Mouse (Mus musculus): ENCODE results near the gene Olfr819.
"Not testable (repeated sequence)": the region's sequence is repeated elsewhere in the genome, so short reads cannot be mapped to it uniquely, and the experiment has no call there.

Olfr819 gene

DNA sequence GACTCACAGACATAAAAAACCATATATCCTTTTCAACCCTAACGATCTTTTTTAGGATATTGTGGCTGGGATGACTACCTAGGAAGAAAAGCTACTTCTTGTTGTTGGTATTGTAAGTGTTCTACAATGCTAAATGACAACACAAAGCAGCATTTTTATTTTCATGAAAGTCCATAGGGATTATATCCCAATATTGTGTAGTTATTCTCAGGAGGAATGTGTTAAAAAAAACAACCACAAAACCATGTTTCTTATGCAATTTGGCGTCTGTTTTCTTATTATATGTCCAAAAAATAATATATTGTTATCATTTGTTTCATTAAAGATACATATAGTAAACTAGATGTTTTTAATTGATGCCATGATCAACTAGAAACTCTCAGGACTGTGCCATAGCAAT, at the start of gene Olfr819:
Olfr819 (minus strand) TSS at position 101 of the 400 bp plus-strand sequence.
- not testable (repeated sequence) for DNase-seq (ENCODE audit: low spot score)

DNA sequence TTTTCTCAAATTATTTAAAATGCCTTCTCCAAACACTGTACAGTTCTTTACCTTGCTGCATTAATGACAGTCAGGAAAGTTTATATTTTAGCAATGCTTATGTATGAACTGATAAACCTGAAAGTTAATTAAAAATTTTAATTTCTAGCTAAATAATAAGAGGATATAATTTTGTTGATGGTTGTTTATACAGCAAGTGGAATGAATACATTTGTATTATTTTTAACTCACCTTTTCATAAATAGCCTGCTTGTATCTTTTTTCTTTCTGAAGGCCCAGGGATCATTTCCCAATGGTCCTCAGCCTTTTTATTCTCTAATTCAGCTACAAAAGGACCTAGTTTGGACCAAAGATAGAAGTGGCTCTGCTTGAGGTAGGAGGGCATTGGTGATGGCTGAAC, 45.3 kb upstream of the Olfr819 start, which contains the start of gene Olfr820:
Olfr820 (plus strand) TSS at position 301 of the 400 bp plus-strand sequence.
- DNase-seq (ENCODE audit: low spot score), result no peak

DNA sequence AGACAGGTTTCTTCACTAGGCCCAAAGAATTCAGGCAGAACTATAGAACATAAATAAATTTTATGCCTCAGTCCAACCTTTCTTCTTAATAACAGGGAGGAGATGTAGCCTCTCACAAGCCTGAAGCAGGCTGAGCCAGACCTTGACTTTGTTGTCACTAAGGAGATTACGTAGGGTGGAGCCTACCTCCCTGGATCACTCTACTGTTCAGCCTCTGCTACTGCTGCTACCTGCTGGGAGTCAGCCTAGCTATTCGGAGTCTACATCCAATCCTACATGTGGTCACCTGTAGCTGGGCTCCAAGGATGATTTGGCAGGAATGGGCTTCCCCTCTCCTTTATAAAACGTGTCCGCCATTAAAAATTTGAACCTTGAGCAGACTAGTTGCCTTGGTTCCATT, 38.3 kb upstream of the Olfr819 start:
- not testable (repeated sequence) for DNase-seq (ENCODE audit: low spot score)

DNA sequence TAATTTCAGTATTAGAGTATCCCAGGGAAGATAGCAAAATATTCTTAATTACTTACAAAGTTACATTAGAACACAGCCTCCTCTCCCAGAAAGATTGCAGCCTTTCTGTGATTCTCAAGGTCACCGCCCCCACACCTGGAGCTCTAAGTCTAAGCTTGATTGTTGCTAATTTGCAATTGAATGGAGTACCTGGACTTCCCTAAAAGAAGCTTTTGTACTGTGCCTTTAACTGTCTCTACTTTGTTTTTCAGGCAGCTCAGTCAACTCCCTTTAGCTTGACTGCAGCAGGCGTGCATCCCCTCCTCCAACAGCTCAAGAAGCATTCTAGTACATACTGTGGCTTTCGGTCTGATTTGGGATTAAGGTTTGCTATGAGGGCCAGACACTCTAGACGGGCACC, 37.0 kb upstream of the Olfr819 start:
- not testable (repeated sequence) for DNase-seq (ENCODE audit: low spot score)

DNA sequence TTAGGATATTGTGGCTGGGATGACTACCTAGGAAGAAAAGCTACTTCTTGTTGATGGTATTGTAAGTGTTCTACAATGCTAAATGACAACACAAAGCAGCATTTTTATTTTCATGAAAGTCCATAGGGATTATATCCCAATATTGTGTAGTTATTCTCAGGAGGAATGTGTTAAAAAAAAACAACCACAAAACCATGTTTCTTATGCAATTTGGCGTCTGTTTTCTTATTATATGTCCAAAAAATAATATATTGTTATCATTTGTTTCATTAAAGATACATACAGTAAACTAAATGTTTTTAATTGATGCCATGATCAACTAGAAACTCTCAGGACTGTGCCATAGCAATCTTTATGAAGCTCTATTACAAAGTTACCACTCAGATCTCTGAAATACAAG, 17.9 kb upstream of the Olfr819 start, which contains the start of gene Gm10310:
Gm10310 (minus strand) TSS at position 101 of the 400 bp plus-strand sequence.
- not testable (repeated sequence) for DNase-seq (ENCODE audit: low spot score)

DNA sequence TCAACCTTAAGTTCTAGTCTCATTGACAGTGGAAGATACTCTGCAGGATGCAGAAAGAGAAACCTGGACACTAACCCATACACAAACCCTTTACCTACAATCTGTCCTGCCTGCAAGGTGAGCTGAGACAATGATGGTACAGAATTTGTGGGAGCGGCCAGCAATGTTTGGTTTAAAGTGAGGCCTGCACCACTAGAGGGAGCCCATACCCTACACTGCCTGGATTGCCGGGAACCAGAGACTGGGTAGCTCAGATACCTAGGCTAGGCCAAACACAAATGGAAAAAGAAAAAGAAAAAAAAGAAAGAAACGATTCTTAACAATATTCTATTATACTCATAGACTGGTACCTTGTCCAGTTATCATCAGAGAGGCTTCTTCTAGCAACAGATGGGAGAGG, 14.8 kb upstream of the Olfr819 start:
- DNase-seq (ENCODE audit: low spot score), result not testable (repeated sequence)

DNA sequence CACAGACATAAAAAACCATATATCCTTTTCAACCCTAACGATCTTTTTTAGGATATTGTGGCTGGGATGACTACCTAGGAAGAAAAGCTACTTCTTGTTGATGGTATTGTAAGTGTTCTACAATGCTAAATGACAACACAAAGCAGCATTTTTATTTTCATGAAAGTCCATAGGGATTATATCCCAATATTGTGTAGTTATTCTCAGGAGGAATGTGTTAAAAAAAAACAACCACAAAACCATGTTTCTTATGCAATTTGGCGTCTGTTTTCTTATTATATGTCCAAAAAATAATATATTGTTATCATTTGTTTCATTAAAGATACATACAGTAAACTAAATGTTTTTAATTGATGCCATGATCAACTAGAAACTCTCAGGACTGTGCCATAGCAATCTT, 9.0 kb upstream of the Olfr819 start, which contains the start of gene Olfr247:
Olfr247 (minus strand) TSS at position 101 of the 400 bp plus-strand sequence.
- not testable (repeated sequence) for DNase-seq (ENCODE audit: low spot score)

DNA sequence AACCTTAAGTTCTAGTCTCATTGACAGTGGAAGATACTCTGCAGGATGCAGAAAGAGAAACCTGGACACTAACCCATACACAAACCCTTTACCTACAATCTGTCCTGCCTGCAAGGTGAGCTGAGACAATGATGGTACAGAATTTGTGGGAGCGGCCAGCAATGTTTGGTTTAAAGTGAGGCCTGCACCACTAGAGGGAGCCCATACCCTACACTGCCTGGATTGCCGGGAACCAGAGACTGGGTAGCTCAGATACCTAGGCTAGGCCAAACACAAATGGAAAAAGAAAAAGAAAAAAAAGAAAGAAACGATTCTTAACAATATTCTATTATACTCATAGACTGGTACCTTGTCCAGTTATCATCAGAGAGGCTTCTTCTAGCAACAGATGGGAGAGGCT, 5.9 kb upstream of the Olfr819 start:
- not testable (repeated sequence) for DNase-seq (ENCODE audit: low spot score)

DNA sequence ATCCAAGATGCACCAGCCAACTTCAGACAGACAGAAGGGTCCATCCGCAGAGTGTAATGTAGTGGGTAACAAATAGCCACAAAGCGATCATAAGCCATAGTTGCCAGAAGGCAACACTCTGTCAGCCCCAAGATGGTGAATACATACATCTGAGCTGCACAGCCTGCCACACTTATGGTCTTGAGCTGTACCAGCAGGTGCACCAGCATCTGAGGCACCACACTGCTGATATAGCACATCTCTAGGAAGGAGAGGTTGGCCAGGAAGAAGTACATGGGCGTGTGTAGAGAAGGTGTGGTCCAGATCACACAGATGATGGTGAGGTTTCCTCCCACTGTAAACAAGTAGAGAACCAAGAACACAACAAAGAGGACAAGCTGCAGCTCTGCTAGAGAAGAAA, 834 bp downstream of the Olfr819 start:
- DNase-seq (ENCODE audit: low spot score), result not testable (repeated sequence)

DNA sequence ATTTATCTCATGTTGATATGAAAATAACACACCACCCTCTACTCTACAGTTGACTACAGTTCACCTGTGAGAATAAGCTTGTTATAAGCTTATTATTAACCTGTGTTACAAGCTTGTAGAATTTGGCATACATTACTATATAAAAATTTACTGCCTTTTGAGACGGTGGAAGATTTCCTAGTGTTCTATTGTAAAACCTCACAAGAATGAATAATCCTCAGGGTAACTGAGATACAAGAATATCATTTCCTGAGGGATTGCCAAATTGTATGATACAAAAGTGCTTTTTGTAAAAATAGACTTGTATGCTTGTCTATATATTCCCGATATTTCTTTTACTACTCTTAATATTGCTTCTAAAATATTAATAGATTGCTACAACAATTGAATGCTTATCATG, 18.1 kb downstream of the Olfr819 start, which contains the start of gene Olfr818:
Olfr818 (minus strand) TSS at position 101 of the 400 bp plus-strand sequence.
- DNase-seq (ENCODE audit: low spot score), result no peak

DNA sequence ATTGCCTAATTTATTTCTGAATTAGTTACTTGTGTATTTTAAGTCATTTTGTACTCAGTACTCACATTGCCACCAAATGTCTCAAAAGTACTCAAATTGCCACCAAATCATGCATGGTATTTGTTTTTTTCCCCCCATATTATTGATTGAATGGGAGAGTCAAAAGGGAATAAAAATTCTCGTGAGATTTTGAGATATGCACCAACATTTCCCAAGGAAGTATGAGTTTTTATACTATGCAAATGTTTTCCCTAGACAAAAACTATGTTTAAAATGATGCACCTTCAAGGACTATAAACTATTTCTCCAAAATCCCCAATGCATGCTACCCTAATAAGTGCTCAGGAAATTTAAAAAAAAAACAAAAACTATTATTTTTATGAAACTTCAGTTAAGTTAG, 51.6 kb downstream of the Olfr819 start, which contains the start of gene Olfr816:
Olfr816 (minus strand) TSS at position 101 of the 400 bp plus-strand sequence.
- DNase-seq (ENCODE audit: low spot score), result no peak
